Mouse (Mus musculus) midbrain, postnatal 0 days (tissue): ENCODE results near the gene Plekho2. TPM values are rescaled to one million over a fixed set of nuclear protein-coding genes. Genes with fewer than 3 reads are reported as not detected.

Experiments used
- ATAC-seq: fragments of 200-750 bp; cut with Nextera tagmentation; 2 replicates; pipeline ENCODE4 v1.8.0; 2017; ENCODE audit warnings: moderate number of reproducible peaks, mild to moderate bottlenecking, moderate TSS enrichment, moderate library complexity; ENCODE audit not compliant: low FRiP score
- DNase-seq: peaks from one replicate; pipeline ENCODE4 v3.0.0-alpha.2; 2015; ENCODE audit warnings: low spot score
- H3K27ac ChIP-seq: fragments of 300-500 bp; sonication (generic); 2 replicates; pipeline ENCODE4 v1.5.1; 2014; ENCODE audit warnings: low read depth, mild to moderate bottlenecking, low read length, mixed read lengths
- H3K27me3 ChIP-seq: fragments of 300-500 bp; sonication (generic); 2 replicates; pipeline ENCODE4 v1.6.1; 2014; ENCODE audit warnings: low read length, control low read depth, mixed read lengths; ENCODE audit not compliant: insufficient read depth
- H3K36me3 ChIP-seq: fragments of 300-500 bp; sonication (generic); 2 replicates; pipeline ENCODE4 v1.6.1; 2014; ENCODE audit warnings: low read length, control low read depth, mixed read lengths; ENCODE audit not compliant: insufficient read depth
- H3K4me1 ChIP-seq: fragments of 300-500 bp; sonication (generic); 2 replicates; pipeline ENCODE4 v1.6.1; 2014; ENCODE audit warnings: mild to moderate bottlenecking, control low read depth, antibody characterized with exemption, low read length, mixed read lengths; ENCODE audit not compliant: insufficient read depth
- H3K4me2 ChIP-seq: fragments of 300-500 bp; sonication (generic); 2 replicates; pipeline ENCODE4 v1.6.1; 2014; ENCODE audit warnings: low read depth, mild to moderate bottlenecking, low read length, mixed read lengths; ENCODE audit not compliant: poor library complexity, severe bottlenecking
- H3K4me3 ChIP-seq: fragments of 300-500 bp; sonication (generic); 2 replicates; pipeline ENCODE4 v1.5.1; 2014; ENCODE audit warnings: low read depth, mild to moderate bottlenecking, low read length, moderate library complexity
- H3K9ac ChIP-seq: fragments of 300-500 bp; sonication (generic); replicated peaks from 2 replicates; pipeline ENCODE4 v1.6.1; 2014; ENCODE audit warnings: mild to moderate bottlenecking, low read length, moderate library complexity, mixed read lengths; ENCODE audit not compliant: poor library complexity, severe bottlenecking
- H3K9me3 ChIP-seq: fragments of 300-500 bp; sonication (generic); 2 replicates; pipeline ENCODE4 v1.6.1; 2016; ENCODE audit warnings: low read length, control low read depth
- CTCF ChIP-seq: IDR thresholded peaks from 2 replicates; pipeline ENCODE4 v1.5.1; 2016; ENCODE audit warnings: antibody characterized with exemption, mild to moderate bottlenecking
- WGBS: fragments of 180-500 bp; shearing (Covaris S2); extraction: QIAGEN DNeasy Blood & Tissue Kit; methylation state at CpG from one replicate; pipeline ENCODE4 v1.1.7; 2014; 5-methylcytosine and 5-hydroxymethylcytosine counted together
- polyA plus RNA-seq: library from polyadenylated mRNA; unstranded; fragments of >200 nt; fragmentation: Nextera tagmentation; extraction: Ambion mirVana; gene quantifications from 2 replicates; pipeline ENCODE4 v1.2.1, GENCODE M21; 2015
- total RNA-seq: library from RNA; depleted of rRNA; stranded (reverse); fragments of >200 nt; gene quantifications from 2 replicates; pipeline ENCODE4 v1.2.3, GENCODE M21; 2014

Plekho2 gene
- total and polyA plus RNA-seq, 2 experiments from 2014 or later, result 3.1 to 9.0 TPM

- no peak overlapping the region for H3K27ac ChIP-seq
- H3K4me2 ChIP-seq, result peak overlapping the region; percentile 86
- peak overlapping the region; percentile 54; the same call in 1 of the 2 replicates for H3K4me3 ChIP-seq
- no peak for TF ChIP-seq CTCF
- DNase-seq (no peak), ATAC-seq (no peak)
- no peak overlapping the region for H3K9ac ChIP-seq
- H3K27me3 ChIP-seq, result no peaks in the 10 kb centered on the region
- no peaks in the 10 kb centered on the region for H3K9me3 ChIP-seq
- H3K36me3 ChIP-seq, result no peaks in the 10 kb centered on the region
- 67% methylated on average over 9 of the region's 9 CpGs for WGBS
- H3K4me1 ChIP-seq, result peaks cover 2% of the 10 kb centered on the region; the same call in 1 of the 2 replicates
Measured at GRCm38 (mm10) chr9:65578801-65579249, 1.0 kb downstream of the Plekho2 start.

- H3K27ac ChIP-seq, result no peak overlapping the region
- H3K4me2 ChIP-seq, result no peak overlapping the region; the same call in 1 of the 2 replicates
Measured at GRCm38 (mm10) chr9:65577511-65578196, 2.2 kb downstream of the Plekho2 start.

GRCm38 (mm10) chr9:65576861-65577510 lies 2.9 kb downstream of the Plekho2 start:
- no peak for ATAC-seq
- no peak overlapping the region for H3K9ac ChIP-seq
- H3K27ac ChIP-seq, result no peak overlapping the region
- H3K9me3 ChIP-seq, result no peaks in the 10 kb centered on the region
- peaks cover 2% of the 10 kb centered on the region; the same call in 1 of the 2 replicates for H3K4me1 ChIP-seq
- no peak overlapping the region for H3K4me2 ChIP-seq
- H3K4me3 ChIP-seq, result no peak overlapping the region
- no peaks in the 10 kb centered on the region for H3K36me3 ChIP-seq
- TF ChIP-seq CTCF, result no peak
- WGBS, result 25% methylated on average over 7 of the region's 7 CpGs
- H3K27me3 ChIP-seq, result no peaks in the 10 kb centered on the region
- DNase-seq, result no peak

More at GRCm38 (mm10) chr9:65577511-65578196, 2.2 kb downstream of the Plekho2 start:
- peak; percentile 24; the same call in 1 of the 2 replicates for TF ChIP-seq CTCF
- 84% methylated on average over 4 of the region's 4 CpGs for WGBS
- no peaks in the 10 kb centered on the region for H3K9me3 ChIP-seq
- no peak overlapping the region for H3K9ac ChIP-seq
- DNase-seq, result no peak
- no peak overlapping the region for H3K4me3 ChIP-seq
- peaks cover 2% of the 10 kb centered on the region; the same call in 1 of the 2 replicates for H3K4me1 ChIP-seq
- ATAC-seq, result no peak
- H3K36me3 ChIP-seq, result no peaks in the 10 kb centered on the region
- no peaks in the 10 kb centered on the region for H3K27me3 ChIP-seq

GRCm38 (mm10) chr9:65575393-65576196 lies 4.2 kb downstream of the Plekho2 start:
- Histone ChIP-seq H3K4me3 (no peak overlapping the region), H3K27ac (no peak overlapping the region), H3K4me2 (no peak overlapping the region), H3K4me1 (peaks cover 2% of the 10 kb centered on the region; the same call in 1 of the 2 replicates), H3K9me3 (no peaks in the 10 kb centered on the region), H3K36me3 (no peaks in the 10 kb centered on the region), H3K9ac (no peak overlapping the region), H3K27me3 (no peaks in the 10 kb centered on the region)
- no peak for ATAC-seq
- WGBS, result 69% methylated on average over 8 of the region's 8 CpGs
- no peak for DNase-seq
- no peak for TF ChIP-seq CTCF

- Histone ChIP-seq H3K4me1 (0 out of 2 replicates have a peak, but pooled peaks cover 2% of the 10 kb centered on the region), H3K27ac (no peak overlapping the region), H3K9ac (no peak overlapping the region), H3K4me3 (no peak overlapping the region), H3K36me3 (no peaks in the 10 kb centered on the region), H3K4me2 (no peak overlapping the region), H3K9me3 (no peaks in the 10 kb centered on the region), H3K27me3 (no peaks in the 10 kb centered on the region)
- no peak for ATAC-seq
- DNase-seq, result no peak
- 86% methylated on average over 11 of the region's 11 CpGs for WGBS
- TF ChIP-seq CTCF, result no peak
Measured at GRCm38 (mm10) chr9:65574513-65575392, 5.1 kb downstream of the Plekho2 start.
